Mouse (Mus musculus): ENCODE measurements around the gene Vmn1r45. TPM values are rescaled to one million over a fixed set of nuclear protein-coding genes. Genes with fewer than 3 reads are reported as not detected.
"Not testable (repeated sequence)": the region's sequence is repeated elsewhere in the genome, so short reads cannot be mapped to it uniquely, and the experiment has no call there.

Gene Vmn1r45
- not detected in 2 replicates for polyA plus RNA-seq (2015; fragmentation: Nextera tagmentation; extraction: Ambion mirVana)

- H3K4me1 ChIP-seq; H3K36me3 ChIP-seq; H3K4me3 ChIP-seq (replicated peaks); H3K27ac ChIP-seq (replicated peaks); H3K9ac ChIP-seq (replicated peaks); H3K4me2 ChIP-seq; ATAC-seq (ENCODE audit: low FRiP score); H3K9me3 ChIP-seq (replicated peaks); H3K27me3 ChIP-seq (replicated peaks): not testable (repeated sequence)
- 95% methylated on average over 2 of the region's 2 CpGs for WGBS
Measured at GRCm38 (mm10) chr6:89940498-89940897, at the start of gene Vmn1r45. Vmn1r45 (minus strand) TSS chr6:89940598.

- 21% methylated on average over 1 of the region's 1 CpGs for WGBS
- H3K9me3 ChIP-seq (replicated peaks): 0 out of 2 replicates have a peak, but pooled peaks cover 7% of the 10 kb centered on the region
- no peak for ATAC-seq (ENCODE audit: low FRiP score)
- H3K4me1 ChIP-seq: no peaks in the 10 kb centered on the region
- no peak overlapping the region for H3K27ac ChIP-seq (replicated peaks)
- H3K36me3 ChIP-seq: no peaks in the 10 kb centered on the region
- H3K4me3 ChIP-seq (replicated peaks): no peak overlapping the region
- no peak overlapping the region for H3K4me2 ChIP-seq
- H3K27me3 ChIP-seq (replicated peaks): no peaks in the 10 kb centered on the region
- H3K9ac ChIP-seq (replicated peaks): no peak overlapping the region
Measured at GRCm38 (mm10) chr6:89985989-89986388, 45.6 kb upstream of the Vmn1r45 start.

- H3K4me2 ChIP-seq: no peak within 1 kb of the TSS
- H3K9ac ChIP-seq (replicated peaks): no peak within 1 kb of the TSS
- WGBS: 68% methylated on average over 2 of the region's 2 CpGs
- H3K27ac ChIP-seq (replicated peaks): no peak within 1 kb of the TSS
- H3K27me3 ChIP-seq (replicated peaks): no peaks in the 10 kb centered on the region
- H3K9me3 ChIP-seq (replicated peaks): no peaks in the 10 kb centered on the region; the same call in 1 of the 2 replicates
- H3K4me3 ChIP-seq (replicated peaks): no peak within 1 kb of the TSS
- ATAC-seq (ENCODE audit: low FRiP score): no peak
- H3K4me1 ChIP-seq: no peaks in the 10 kb centered on the region
- no peaks in the 10 kb centered on the region for H3K36me3 ChIP-seq
Measured at GRCm38 (mm10) chr6:89969013-89969412, 28.6 kb upstream of the Vmn1r45 start, which contains the start of gene Vmn1r46. Vmn1r46 (plus strand) TSS chr6:89969313.

- Histone ChIP-seq H3K4me1 (no peaks in the 10 kb centered on the region), H3K9me3 (replicated peaks) (no peaks in the 10 kb centered on the region; the same call in 1 of the 2 replicates), H3K4me2 (no peak overlapping the region), H3K4me3 (replicated peaks) (no peak overlapping the region), H3K27ac (replicated peaks) (no peak overlapping the region), H3K9ac (replicated peaks) (no peak overlapping the region), H3K27me3 (replicated peaks) (no peaks in the 10 kb centered on the region), H3K36me3 (no peaks in the 10 kb centered on the region)
- no peak for ATAC-seq (ENCODE audit: low FRiP score)
Measured at GRCm38 (mm10) chr6:89966341-89966740, 25.9 kb upstream of the Vmn1r45 start.

- no peaks in the 10 kb centered on the region for H3K36me3 ChIP-seq
- 81% methylated on average over 2 of the region's 2 CpGs for WGBS
- H3K27ac ChIP-seq (replicated peaks): no peak overlapping the region
- H3K4me3 ChIP-seq (replicated peaks): no peak overlapping the region
- ATAC-seq (ENCODE audit: low FRiP score): no peak
- peaks cover 4% of the 10 kb centered on the region; the same call in 1 of the 2 replicates for H3K9me3 ChIP-seq (replicated peaks)
- H3K27me3 ChIP-seq (replicated peaks): no peaks in the 10 kb centered on the region
- no peak overlapping the region for H3K9ac ChIP-seq (replicated peaks)
- H3K4me1 ChIP-seq: no peaks in the 10 kb centered on the region
- H3K4me2 ChIP-seq: no peak overlapping the region
Measured at GRCm38 (mm10) chr6:89953556-89953955, 13.2 kb upstream of the Vmn1r45 start.

- WGBS: 87% methylated on average over 2 of the region's 2 CpGs
- Histone ChIP-seq H3K9me3 (replicated peaks) (no peaks in the 10 kb centered on the region), H3K36me3 (no peaks in the 10 kb centered on the region), H3K4me3 (replicated peaks) (no peak overlapping the region), H3K4me2 (no peak overlapping the region), H3K27ac (replicated peaks) (no peak overlapping the region), H3K27me3 (replicated peaks) (no peaks in the 10 kb centered on the region), H3K9ac (replicated peaks) (no peak overlapping the region), H3K4me1 (no peaks in the 10 kb centered on the region)
- no peak for ATAC-seq (ENCODE audit: low FRiP score)
Measured at GRCm38 (mm10) chr6:89940926-89941325, 528 bp upstream of the Vmn1r45 start.

- Histone ChIP-seq H3K4me1 (no peaks in the 10 kb centered on the region), H3K4me2 (no peak overlapping the region), H3K9me3 (replicated peaks) (no peaks in the 10 kb centered on the region), H3K27me3 (replicated peaks) (no peaks in the 10 kb centered on the region), H3K36me3 (no peaks in the 10 kb centered on the region), H3K9ac (replicated peaks) (no peak overlapping the region), H3K4me3 (replicated peaks) (no peak overlapping the region), H3K27ac (replicated peaks) (no peak overlapping the region)
- WGBS: 52% methylated on average over 2 of the region's 2 CpGs
- no peak for ATAC-seq (ENCODE audit: low FRiP score)
Measured at GRCm38 (mm10) chr6:89883812-89884211, 56.6 kb downstream of the Vmn1r45 start.

GRCm38 (mm10) chr6:89883360-89883759 lies 57.0 kb downstream of the Vmn1r45 start, which contains the start of gene Vmn1r44:
Vmn1r44 (plus strand) TSS chr6:89883660.
- WGBS: 89% methylated on average over 1 of the region's 1 CpGs
- no peaks in the 10 kb centered on the region for H3K4me1 ChIP-seq
- no peak within 1 kb of the TSS for H3K9ac ChIP-seq (replicated peaks)
- H3K9me3 ChIP-seq (replicated peaks): no peaks in the 10 kb centered on the region
- no peak within 1 kb of the TSS for H3K4me3 ChIP-seq (replicated peaks)
- H3K36me3 ChIP-seq: no peaks in the 10 kb centered on the region
- ATAC-seq (ENCODE audit: low FRiP score): no peak
- H3K27me3 ChIP-seq (replicated peaks): no peaks in the 10 kb centered on the region
- H3K4me2 ChIP-seq: no peak within 1 kb of the TSS
- no peak within 1 kb of the TSS for H3K27ac ChIP-seq (replicated peaks)

Other genes with a start within 250 kb of the Vmn1r45 start
- gene Vmn1r40, start 233.1 kb downstream of the Vmn1r45 start, polyA plus RNA-seq (2015; fragmentation: Nextera tagmentation; extraction: Ambion mirVana): not detected in 2 replicates
- gene Vmn1r41, start 199.8 kb downstream of the Vmn1r45 start, polyA plus RNA-seq (2015; fragmentation: Nextera tagmentation; extraction: Ambion mirVana): not detected in 2 replicates
- gene Vmn1r42, start 64.2 kb downstream of the Vmn1r45 start, polyA plus RNA-seq (2015; fragmentation: Nextera tagmentation; extraction: Ambion mirVana): not detected in 2 replicates
- gene Vmn1r43, start 64.2 kb downstream of the Vmn1r45 start, polyA plus RNA-seq (2015; fragmentation: Nextera tagmentation; extraction: Ambion mirVana): not detected in 2 replicates
- gene Vmn1r44, start 56.9 kb downstream of the Vmn1r45 start, polyA plus RNA-seq (2015; fragmentation: Nextera tagmentation; extraction: Ambion mirVana): not detected in 2 replicates
- gene Vmn1r46, start 28.7 kb upstream of the Vmn1r45 start, polyA plus RNA-seq (2015; fragmentation: Nextera tagmentation; extraction: Ambion mirVana): not detected in 2 replicates
- not detected in 2 replicates for gene Vmn1r47, start 75.5 kb upstream of the Vmn1r45 start, polyA plus RNA-seq (2015; fragmentation: Nextera tagmentation; extraction: Ambion mirVana)
- not detected in 2 replicates for gene Vmn1r48, start 96.2 kb upstream of the Vmn1r45 start, polyA plus RNA-seq (2015; fragmentation: Nextera tagmentation; extraction: Ambion mirVana)
- not detected in 2 replicates for gene Vmn1r49, start 137.9 kb upstream of the Vmn1r45 start, polyA plus RNA-seq (2015; fragmentation: Nextera tagmentation; extraction: Ambion mirVana)
- not detected in 2 replicates for gene Vmn1r50, start 160.8 kb upstream of the Vmn1r45 start, polyA plus RNA-seq (2015; fragmentation: Nextera tagmentation; extraction: Ambion mirVana)
- 0.06 and 0.12 TPM in 2 replicates for gene Vmn1r51, start 182.0 kb upstream of the Vmn1r45 start, polyA plus RNA-seq (2015; fragmentation: Nextera tagmentation; extraction: Ambion mirVana)
- 0.10 TPM in 1 of 2 replicates, not detected in the other for gene Vmn1r52, start 234.2 kb upstream of the Vmn1r45 start, polyA plus RNA-seq (2015; fragmentation: Nextera tagmentation; extraction: Ambion mirVana)

Data from neural tube, embryonic 15.5 days (tissue).